Mouse (Mus musculus): ENCODE data around the gene Car8. TPM values are rescaled to one million over a fixed set of nuclear protein-coding genes. Genes with fewer than 3 reads are reported as not detected.

Gene Car8
- total RNA-seq, 2 experiments from 2014 or later: 7.5 to 9.4 TPM

Small RNA genes within 50 kb of the gene (microRNA-seq; reads per million reads assigned to microRNA genes)
- gene Gm25355: not detected
